Mouse (Mus musculus) kidney, adult 9 months (tissue): ENCODE data around the gene C2cd2l.
"Not testable (repeated sequence)": the region's sequence is repeated elsewhere in the genome, so short reads cannot be mapped to it uniquely, and the experiment has no call there.

Experiments
- DNase-seq: peaks from one replicate; pipeline ENCODE4 v3.0.0; 2022

C2cd2l gene

DNA sequence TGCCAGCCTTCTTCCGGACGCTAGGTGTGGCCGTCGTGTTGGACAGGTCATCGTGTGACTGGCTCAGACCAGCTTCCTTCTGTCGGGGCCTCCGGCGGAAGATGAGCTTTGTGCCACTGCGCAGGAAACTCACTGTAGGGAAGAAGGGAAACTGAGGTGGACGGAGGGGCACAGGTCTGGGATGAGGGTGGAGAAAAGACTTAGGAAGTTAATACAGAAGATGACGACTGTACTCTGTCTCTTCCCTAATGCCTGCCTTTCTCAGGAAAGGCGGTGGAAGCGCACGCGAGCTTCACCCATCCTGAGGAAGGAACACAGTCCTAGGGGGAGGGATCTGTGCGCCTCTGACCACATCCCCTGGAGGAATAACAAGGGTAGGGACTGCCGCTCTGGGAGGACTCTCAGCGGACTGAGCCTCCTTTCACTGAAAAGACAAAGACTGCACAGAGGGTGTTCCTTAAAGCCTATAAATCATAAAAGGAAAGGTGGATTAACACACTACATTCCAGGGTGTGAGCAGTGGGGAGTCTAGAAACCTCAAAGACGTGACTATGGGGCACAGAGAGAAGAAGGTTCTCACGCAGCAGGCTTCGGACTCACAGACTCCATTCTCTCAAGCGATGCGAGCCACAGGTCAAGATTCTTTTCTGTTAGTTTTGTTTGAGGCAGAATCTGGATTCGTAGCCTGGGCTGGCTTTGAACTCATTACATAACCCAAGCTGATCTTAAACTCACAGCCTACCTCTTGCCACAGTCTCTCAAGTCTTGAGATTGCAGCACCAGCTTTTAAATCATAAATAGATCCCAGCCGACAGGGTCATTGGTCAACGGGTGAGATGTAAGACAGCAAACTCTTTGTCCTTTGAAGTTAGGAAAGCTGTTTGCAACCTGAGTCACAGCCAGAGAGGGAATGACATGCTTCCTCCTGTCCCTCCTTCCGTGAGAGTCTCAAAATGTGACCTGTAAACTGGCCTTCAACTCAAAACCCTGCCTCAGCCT, 8.7 kb downstream of the C2cd2l start:
- peak; percentile 60 for DNase-seq

DNA sequence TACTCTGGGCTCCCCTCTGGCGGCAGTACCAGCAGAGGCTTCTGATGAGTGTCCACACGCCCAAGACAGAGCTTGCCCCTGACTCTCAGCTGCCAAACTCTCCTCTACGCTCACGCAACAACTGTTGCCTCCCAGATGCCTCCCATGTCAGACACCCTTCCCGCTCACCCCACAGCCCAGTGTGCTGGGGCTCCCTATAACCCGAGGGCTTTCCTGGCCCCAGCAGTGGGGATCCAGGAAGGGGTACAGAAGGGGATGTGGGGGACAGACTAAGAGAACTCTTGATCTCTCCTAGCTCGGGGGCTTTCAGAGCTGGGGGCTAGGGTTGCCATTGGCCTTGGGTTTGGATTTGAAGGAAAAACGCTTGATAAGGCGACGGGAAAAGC, 9.3 kb downstream of the C2cd2l start:
- DNase-seq, result no peak

DNA sequence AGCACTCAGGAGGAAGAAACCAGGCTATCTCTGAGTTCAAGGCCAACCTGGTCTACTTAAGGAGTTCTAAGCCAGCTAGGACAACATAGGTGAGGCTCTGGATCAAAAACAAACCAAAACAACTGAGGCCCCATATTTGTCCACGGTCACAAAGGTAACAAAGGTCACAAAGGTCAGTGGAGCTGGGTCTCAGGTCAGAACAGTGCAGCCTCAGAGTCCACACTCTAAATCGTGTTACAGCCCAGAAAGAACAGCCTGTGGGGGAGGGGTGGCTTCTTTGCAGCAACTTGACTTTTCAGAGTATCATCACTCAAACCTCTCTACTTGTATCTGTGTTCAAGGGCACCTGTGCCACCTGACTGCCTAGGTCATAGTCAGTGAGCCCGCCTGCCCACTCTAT, 10.3 kb downstream of the C2cd2l start:
- DNase-seq, result no peak

DNA sequence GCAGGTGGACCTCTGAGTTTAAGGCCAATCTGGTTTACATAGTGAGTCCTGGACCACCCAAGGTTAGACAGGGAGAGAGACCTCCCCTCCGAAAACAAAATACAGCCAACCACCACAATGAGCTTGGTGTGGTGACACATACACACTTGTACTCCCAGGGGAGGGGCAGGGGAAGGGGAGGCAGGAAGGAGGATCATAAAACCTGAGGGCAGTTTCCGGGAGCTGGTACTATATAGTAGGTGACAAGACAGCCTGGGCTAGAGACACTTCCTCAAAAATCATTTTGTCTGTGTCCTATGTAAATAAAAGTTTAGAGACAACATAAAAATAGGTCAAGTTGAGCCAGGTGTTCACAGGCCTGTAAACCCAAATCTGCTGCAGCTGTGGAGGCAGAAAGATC, 12.8 kb downstream of the C2cd2l start:
- DNase-seq, result no peak

DNA sequence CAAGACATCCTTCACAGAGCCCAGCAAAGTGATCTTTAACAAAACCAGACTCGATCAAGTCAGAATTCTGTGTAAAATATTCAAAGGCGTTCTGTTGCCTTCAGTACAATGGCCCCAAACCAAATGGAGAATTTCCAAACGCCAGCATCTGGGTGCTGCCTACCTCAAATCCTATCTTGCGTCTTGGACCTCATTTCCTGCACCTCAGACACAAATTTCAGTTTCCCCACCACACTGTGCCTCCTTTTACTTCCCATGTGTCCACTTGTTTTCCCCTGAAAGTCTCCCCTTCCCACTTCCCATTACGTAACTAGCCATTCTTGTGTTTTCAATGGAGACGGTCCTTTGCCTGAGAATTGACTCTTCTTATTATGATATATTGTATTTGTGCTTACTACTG, 13.6 kb downstream of the C2cd2l start:
- no peak for DNase-seq

DNA sequence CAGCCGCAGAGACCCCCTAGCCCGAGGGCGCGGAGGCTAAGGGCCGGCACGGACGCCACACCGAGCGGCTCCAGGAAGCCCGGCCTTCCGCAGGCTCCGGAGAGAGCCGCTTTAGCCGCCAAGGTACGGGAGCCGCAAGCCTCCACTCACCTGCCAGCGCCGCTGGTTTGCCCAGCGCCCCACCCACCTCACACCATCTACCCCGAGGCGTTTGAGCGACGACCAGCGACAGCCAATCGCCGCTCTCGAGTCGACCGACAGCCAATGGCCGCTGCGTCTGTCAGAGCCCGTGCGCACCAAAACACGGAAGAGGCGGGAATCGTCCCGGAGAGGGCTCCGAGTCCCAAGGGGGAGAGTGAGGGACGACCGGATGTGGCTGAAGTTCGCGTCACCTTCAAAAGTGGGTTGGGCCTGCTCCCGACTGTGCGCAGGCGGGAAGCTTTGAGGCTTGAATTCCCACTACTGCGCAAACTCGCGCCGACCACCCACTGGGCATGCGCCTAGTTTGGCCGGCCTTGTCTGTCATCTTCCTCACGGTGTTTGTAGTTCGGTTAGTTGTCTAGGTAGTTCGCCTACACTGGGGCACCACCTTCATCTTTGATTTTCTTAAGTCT, 14.5 kb downstream of the C2cd2l start, which contains the start of gene Hinfp:
Gene Hinfp, minus strand, starts transcription at position 206 of the 614 bp plus-strand sequence.
- peak; percentile 99 for DNase-seq

DNA sequence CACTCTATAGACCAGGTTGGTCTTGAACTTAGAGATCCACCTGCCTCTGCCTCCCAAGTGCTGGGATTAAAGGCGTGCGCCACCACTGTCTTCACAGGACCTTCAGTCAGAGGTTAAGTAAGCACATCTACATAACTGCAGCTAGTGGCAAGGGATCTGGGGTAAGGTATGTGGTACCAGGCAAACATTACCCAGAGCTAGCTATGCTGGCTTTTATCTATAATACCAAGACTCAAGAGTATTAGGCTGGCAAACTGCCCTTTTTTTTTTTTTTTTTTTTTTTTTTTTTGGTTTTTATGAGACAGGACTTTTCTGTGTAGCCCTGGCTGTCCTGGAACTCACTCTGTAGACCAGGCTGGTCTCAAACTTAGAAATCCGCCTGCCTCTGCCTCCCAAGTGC, 20.1 kb downstream of the C2cd2l start:
- not testable (repeated sequence) for DNase-seq

DNA sequence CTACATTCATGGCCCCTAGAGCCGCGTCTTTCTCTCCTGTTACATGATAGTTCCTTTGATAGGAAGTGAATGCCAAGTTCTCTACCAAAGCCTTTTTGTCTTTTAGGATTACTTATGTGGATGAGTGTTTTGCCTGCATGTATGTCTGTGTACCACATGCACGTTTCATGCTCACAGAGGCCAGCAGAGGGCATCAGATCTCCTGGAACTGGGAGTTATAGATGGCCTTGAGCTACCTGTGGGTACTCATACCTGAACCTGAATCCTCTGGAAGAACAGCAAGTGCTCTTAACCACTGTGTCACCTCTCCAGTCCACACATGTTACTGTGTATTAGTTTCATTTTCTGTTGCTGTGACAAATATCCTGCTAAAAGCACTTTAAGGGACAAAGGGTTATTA, 27.6 kb downstream of the C2cd2l start:
- DNase-seq, result peak; percentile 76

DNA sequence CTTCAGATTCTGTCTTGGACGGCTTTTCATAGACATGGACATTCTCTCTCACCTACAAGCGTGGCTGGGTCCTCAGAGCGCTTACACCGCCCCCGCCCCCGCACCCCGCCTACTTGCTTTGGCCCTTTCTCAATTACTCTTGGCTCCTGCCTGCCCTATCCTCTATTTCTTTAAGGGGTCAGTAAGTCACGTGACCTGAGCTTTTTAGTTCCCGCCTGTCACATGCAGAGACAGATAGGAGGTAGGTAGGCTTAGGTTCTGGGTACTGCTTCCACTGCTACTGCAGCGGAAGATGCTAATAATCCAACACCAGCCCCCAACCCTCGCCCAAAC, 31.2 kb downstream of the C2cd2l start:
- DNase-seq, result no peak

DNA sequence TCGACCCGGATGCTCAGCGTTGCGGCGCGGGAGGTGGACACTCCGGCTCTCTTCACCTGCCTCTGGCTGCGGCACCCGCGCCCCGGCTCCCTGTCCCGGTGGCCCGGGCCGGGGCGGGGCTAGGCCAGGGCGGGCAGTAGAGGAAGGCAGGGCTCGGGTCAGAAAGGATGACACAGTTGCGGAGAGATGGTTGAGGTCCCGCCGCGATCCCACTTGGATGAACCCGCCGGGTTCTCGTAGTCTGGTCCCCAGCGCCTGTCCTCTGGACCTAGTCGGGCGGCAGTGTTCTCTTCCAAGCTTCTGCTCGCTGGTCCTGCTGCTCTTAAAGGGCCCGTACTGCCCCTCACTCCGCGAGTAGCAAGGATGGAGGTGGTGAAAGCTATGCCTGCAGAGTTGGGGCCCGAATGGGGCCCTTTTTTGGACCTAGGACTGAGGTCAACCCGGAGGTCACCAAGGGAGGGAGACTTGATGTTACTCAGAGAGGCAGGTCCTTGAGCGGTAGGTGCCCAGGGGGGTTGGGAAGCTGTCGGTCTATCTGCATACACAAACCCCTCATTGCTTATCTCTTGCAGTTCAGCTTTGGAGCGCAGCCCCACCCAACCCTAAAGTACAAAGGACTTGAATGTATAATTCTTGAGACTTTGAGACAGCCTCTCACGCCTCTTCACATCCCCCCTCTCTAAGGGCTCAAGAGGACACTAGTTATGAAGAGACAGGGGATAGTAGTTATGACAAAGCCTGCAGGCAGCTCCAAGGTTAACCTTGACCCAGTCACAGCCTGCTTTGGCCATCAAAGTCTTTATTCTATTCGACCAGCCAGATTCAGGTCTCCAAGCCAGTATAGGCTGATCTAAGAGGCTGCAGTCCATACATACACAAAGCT, 31.8 kb downstream of the C2cd2l start, which contains the start of gene Abcg4:
Gene Abcg4, minus strand, starts transcription at position 540 of the 883 bp plus-strand sequence.
- DNase-seq, result no peak

DNA sequence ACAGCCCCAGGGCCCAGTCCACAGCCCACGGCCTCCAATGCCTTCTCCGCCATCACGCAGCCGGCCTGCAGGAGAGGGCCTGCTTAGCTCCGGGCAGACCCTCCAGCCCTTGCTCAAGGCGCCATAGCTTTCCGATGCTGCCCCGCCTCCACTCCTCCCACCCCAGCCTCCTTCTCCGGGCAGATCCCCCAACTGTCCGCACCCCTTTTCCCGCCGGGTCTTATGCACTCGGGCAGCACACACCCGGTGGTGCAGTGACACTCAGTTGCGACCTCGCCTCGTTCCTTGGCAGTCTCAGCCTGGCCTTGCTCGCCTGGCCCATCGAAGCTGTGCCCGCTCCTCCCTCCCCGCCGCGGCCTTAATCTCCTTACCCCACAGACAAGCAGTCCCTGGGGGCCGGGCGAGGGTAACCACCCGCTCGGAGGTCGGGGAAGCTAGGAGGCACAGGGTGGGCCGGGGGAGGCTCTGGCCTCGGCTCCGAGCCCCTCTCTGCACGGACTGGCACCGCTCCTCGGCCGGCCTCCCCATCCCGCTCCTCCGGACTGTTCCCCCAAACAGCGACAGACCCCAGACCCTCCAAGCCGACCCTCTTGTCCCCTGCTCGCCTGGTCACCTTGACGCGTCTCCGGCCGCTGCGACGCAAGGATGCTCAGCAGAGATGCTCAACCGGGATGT, 32.5 kb downstream of the C2cd2l start:
- DNase-seq, result no peak

DNA sequence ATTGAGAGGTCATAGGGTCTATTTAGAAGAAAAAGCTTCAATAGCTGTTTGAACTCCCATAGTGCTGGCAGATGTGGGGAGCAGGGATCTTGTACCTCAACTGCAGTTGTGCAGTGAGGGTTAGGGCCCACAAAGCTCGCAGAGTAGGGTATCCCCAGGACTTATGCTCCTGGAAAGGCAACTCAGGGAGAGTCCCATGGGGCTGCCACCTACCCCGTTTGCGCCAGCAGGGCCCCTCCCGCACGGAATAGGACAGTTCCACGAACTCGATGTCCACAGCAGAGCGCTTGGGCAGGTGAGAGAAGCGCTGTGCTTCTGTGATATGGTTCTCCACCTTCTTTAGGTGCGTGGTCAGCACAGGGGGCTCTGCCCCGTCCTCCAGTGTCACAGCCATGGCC, 33.1 kb downstream of the C2cd2l start:
- DNase-seq, result no peak

DNA sequence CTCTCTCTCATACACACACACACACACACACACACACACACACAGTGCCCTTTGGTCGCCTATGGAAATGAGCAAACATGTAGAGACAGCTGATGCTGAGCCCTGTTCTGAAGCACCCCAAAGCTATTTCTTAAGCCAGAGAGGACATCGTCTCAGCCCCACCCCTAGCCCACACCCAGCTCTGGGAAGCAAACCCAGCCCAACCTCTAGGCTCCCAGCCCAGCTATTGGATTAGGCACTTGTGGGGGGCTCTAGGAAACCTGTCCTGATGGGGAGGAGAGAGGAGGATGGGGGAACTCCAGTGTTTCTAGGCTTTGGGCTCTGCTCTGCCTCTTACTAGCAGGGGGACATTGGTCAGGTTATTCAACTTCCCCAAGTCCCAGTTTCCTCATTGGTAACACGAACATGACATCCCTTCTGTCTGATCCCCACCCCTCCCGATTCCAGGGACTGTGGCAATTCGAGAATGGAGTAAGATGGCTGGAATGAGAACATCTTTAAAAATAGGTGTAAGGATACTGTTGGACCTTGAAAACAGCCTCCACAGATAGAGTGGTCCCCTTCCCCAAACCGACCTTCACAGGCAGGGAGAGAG, 33.7 kb downstream of the C2cd2l start:
- no peak for DNase-seq

DNA sequence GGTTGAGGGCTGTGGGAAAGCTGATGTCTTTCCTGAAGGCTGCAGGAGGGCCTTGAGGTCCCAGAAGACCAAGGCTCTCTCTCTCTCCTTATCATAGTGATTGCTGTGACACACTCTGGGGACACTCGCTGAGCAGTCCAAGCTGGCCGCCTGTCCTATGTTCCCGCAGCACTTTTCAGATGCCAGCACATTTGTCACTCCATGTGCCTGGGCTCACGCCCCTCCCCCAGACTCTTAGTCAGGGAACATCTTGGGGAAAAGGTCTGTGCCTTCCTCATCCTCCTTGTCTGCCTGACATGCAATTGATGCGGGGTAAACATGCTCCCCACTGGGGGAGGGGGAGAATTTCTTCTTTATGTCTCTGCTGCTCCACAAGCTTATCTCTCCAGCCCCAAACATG, 36.9 kb downstream of the C2cd2l start:
- DNase-seq, result no peak

DNA sequence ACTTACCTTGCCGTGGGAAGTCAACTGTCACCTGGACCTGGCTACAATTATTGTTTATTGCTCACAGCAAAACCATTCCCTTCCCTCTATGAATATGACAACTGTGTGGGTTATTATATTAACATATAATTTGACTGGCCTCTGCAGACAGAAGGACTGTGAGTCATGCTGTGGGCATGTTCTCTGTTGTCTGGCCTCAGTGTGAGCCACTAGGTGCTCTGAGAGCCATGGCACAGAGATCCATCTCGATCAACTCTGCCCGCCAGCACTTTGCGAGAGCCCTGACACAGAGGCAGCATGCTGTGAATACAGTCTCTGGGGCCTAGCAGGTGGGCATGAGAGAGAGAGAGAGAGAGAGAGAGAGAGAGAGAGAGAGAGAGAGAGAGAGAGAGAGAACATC, 50.1 kb downstream of the C2cd2l start:
- no peak for DNase-seq

DNA sequence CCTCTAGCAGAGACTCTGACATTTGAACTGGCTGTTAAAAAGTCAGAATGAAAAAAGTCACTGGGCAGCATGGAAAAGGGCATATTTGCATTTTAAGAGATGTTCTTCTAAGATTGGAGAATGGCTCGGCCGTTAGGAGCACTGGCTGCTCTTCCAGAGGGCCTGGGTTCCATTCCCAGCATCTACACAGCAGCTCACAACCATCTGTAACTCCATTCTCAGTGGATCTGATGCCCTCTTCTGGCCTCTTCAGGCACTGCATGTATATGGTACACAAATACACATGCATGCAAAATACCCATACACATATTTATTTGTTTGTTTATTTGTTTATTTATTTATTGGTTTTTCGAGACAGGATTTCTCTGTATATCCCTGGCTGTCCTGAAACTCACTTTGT, 51.0 kb downstream of the C2cd2l start:
- DNase-seq, result peak; percentile 61

DNA sequence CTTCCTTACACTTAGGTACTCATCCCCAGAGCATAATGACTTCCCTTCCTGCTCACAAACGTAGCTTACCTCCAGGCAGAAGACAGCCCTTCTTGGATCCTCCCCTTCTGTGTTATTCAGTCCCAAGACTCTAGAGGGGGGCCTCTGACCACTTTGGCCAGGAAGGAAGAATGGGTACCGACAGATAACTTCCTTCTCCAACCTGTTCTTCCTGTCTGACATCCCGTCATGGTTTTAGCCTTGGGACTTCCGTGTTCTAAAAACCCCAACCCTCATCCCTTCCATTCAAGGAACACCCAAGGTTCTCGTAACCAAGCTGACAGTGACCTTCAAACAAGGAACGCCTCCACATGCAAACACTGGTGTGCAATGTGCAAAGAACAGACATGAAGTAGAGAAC, 51.7 kb downstream of the C2cd2l start, which contains the start of gene Nlrx1:
Gene Nlrx1, minus strand, starts transcription at position 168 of the 400 bp plus-strand sequence.
- no peak for DNase-seq

DNA sequence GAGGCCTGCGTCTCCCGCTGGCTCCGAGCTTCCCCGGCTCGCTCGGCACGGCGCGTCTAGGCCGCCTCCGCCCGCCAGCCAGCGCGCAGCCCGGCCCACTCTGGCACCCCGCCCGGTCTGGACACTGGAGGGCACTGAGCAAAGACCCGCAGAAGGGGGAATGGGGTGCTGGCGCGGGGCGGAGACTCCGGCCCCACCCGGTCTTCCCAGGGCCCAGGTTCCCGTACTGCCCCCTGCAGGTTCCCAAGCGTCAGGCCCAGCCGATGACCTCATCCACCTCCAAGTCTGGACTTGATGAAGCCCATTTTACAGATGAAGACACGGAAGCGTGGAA, 52.1 kb downstream of the C2cd2l start:
- DNase-seq, result peak; percentile 94

DNA sequence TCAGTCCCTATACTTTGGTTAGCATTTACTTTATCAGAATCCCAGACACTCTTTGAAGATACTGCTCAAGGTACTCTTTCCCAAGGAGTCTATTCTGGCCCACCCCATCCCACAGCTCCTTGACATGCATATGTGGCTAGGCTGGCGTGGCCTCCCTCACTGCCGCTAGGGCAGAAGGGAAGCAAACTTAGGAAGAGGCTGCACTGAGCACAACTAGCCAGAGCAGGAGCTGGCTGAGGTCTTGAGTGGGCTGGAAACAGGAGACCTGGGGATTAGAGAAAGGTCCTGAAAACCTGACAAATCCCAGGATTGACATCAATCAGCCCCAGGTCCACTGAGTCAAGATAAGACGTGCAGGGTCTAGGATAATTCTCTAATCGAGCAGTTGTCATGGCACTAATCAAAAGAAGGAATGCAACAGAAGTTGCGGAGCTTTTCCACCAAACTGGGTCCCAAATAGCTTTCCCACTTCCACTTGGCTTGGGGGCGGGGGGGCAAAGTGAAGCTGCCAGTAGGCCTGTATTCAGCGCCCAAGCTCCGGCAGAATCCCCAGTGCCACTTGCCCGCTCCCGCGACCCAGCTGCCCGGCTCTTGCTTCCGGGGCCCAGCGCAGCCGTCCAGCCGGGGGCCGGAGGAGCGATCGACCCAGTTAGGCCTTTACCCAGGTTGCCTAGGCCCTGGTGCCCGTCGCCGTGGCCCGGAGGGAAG, 52.6 kb downstream of the C2cd2l start:
- peak; percentile 39 for DNase-seq

DNA sequence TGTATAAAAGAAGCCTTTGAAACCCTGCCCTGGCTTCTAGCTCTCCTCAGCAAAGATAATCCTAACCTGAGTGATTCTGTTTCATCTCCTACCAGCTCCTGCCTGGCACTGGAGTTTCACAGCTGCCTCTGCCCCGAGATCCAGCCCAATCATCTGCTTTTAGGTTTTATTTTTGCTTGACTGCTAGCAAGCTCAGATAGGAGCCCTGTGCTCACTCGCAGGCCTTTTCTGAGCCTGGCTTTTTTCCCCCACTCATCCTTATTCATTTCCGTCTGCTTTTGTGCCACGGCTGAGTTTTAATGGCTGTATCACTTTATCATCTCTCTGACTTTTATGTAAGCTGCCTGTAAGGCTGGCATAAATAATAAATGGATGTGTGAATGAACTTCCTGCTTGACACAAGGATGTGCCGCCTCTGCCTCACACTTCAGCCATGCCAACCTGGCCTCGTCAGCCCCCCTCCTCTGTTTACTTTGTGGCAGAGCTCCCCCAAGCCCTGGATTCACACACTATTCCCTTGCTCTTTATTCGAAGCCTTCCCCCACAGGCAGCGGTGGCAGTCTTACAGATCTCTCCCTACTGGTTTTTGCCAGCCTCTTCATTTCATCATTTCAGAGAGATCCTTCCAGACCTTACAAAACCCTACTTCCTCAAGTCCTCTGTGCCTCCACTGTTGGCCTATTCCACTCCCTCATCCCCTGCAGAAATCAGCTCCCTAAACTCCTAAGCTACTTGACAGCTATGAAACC, 53.4 kb downstream of the C2cd2l start:
- no peak for DNase-seq

DNA sequence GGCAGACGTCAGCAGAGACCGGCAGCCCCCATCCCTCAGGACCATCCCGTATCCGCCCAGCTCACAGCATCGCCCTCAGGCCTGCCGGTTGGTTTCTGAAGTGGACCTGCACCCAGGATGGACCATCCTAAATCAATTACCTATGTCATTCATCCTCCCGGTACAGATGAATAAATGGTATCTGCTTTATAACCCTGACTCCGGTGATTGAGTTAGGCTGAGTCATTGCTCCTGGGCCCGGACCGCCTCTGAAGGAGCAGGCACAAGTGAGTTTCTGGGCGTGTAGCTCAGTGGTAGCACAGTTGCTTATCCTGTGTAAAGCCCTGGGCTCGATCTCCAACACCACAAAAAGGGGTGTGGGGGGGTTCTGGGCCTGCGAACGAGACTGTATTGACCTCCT, 58.7 kb downstream of the C2cd2l start:
- DNase-seq, result no peak
